Mouse (Mus musculus) liver, embryonic 14.5 days (tissue): ENCODE data around the gene Cdhr1. TPM values are rescaled to one million over a fixed set of nuclear protein-coding genes. Genes with fewer than 3 reads are reported as not detected.
A peak's percentile ranks its signal among the peaks of the same experiment; 100 is the strongest.

ENCODE experiments used
- ATAC-seq: fragments of 200-750 bp; cut with Nextera tagmentation; 2 replicates; pipeline ENCODE4 v1.8.0; 2017; ENCODE audit warnings: moderate number of reproducible peaks, mild to moderate bottlenecking, moderate library complexity; ENCODE audit not compliant: insufficient read depth
- DNase-seq, 3 experiments: peaks; one replicate each; pipeline ENCODE4 v3.0.0-alpha.2; 2012 to 2013; ENCODE audit warnings: low read depth in 3 of 3, low spot score in 3 of 3
- H3K27ac ChIP-seq: fragments of 300-500 bp; sonication (generic); 2 replicates; pipeline ENCODE4 v1.5.1; 2014; ENCODE audit warnings: moderate library complexity, mild to moderate bottlenecking, control low read depth, inconsistent platforms
- H3K27me3 ChIP-seq: fragments of 300-500 bp; sonication (generic); 2 replicates; pipeline ENCODE4 v1.6.1; 2014; ENCODE audit warnings: mild to moderate bottlenecking, low read length, moderate library complexity; ENCODE audit not compliant: control insufficient read depth, insufficient read depth
- H3K36me3 ChIP-seq: fragments of 300-500 bp; sonication (generic); replicated peaks from 2 replicates; pipeline ENCODE4 v1.6.1; 2014; ENCODE audit warnings: low read depth; ENCODE audit not compliant: control insufficient read depth, insufficient read depth
- H3K4me1 ChIP-seq, 2 experiments: fragments of 200-500 bp in 1 of 2; fragments of 300-500 bp in 1 of 2; sonication (generic) in 1 of 2; replicated peaks; 2 replicates each; pipeline ENCODE4 v1.6.1; 2012 to 2014; ENCODE audit warnings: antibody characterized with exemption in 1 of 2, inconsistent platforms in 1 of 2, low read length in 1 of 2; ENCODE audit not compliant: control insufficient read depth in 2 of 2, insufficient read depth in 2 of 2
- H3K4me2 ChIP-seq: fragments of 300-500 bp; sonication (generic); 2 replicates; pipeline ENCODE4 v1.6.1; 2014; ENCODE audit warnings: low read depth, mild to moderate bottlenecking, control low read depth, moderate library complexity
- H3K4me3 ChIP-seq, 2 experiments: fragments of 200-500 bp in 1 of 2; fragments of 300-500 bp in 1 of 2; sonication (generic) in 1 of 2; 2 replicates each; pipeline ENCODE4 v1.5.1; 2012 to 2014; ENCODE audit warnings: low read depth in 2 of 2, low read length in 2 of 2, mild to moderate bottlenecking in 2 of 2, control low read depth in 1 of 2, inconsistent platforms in 1 of 2, moderate library complexity in 1 of 2; ENCODE audit not compliant: insufficient read depth in 1 of 2
- H3K9ac ChIP-seq: fragments of 300-500 bp; sonication (generic); replicated peaks from 2 replicates; pipeline ENCODE4 v1.6.1; 2014; ENCODE audit warnings: mild to moderate bottlenecking, control low read depth, moderate library complexity
- H3K9me3 ChIP-seq: fragments of 300-500 bp; sonication (generic); 2 replicates; pipeline ENCODE4 v1.6.1; 2016; ENCODE audit warnings: low read length, mixed read lengths; ENCODE audit not compliant: control insufficient read depth
- CTCF ChIP-seq: IDR thresholded peaks from 2 replicates; pipeline ENCODE4 v1.5.1; 2016; ENCODE audit warnings: antibody characterized with exemption, low read depth, control low read depth
- EP300 ChIP-seq: IDR thresholded peaks from 2 replicates; pipeline ENCODE4 v1.6.1; 2016; ENCODE audit warnings: antibody characterized with exemption, low read depth
- WGBS: fragments of 180-500 bp; shearing (Covaris S2); extraction: QIAGEN DNeasy Blood & Tissue Kit; methylation state at CpG from one replicate; pipeline ENCODE4 v1.1.7; 2014; ENCODE audit not compliant: insufficient replicate concordance; 5-methylcytosine and 5-hydroxymethylcytosine counted together
- polyA plus RNA-seq, 2 experiments: library from polyadenylated mRNA; depleted of rRNA in 1 of 2; stranded (reverse) in 1 of 2; unstranded in 1 of 2; fragments of >200 nt; fragmentation: Nextera tagmentation in 1 of 2; extraction: Ambion mirVana in 1 of 2; gene quantifications; 2 replicates each; pipeline versions ENCODE4 v1.2.1 to v1.2.3; 2012 to 2014

Cdhr1 gene
- polyA plus RNA-seq, 2 experiments, result 0.02 TPM; not detected in 1

- Histone ChIP-seq H3K27me3 (no peaks in the 10 kb centered on the region), H3K36me3 (no peaks in the 10 kb centered on the region), H3K4me3 (no peak overlapping the region), H3K9me3 (no peaks in the 10 kb centered on the region), H3K9ac (no peak overlapping the region), H3K4me2 (no peak overlapping the region), H3K27ac (no peak overlapping the region), H3K4me1 (no peaks in the 10 kb centered on the region)
- no peak for TF ChIP-seq EP300
- no peak for TF ChIP-seq CTCF
- ATAC-seq (no peak), DNase-seq (no peak)
- 24% methylated on average over 4 of the region's 4 CpGs for WGBS
Measured at GRCm38 (mm10) chr14:37083755-37084154, 14.4 kb downstream of the Cdhr1 start.

- Histone ChIP-seq H3K36me3 (no peaks in the 10 kb centered on the region), H3K27ac (no peak overlapping the region), H3K4me2 (no peak overlapping the region), H3K27me3 (no peaks in the 10 kb centered on the region), H3K9me3 (no peaks in the 10 kb centered on the region), H3K4me1 (no peaks in the 10 kb centered on the region), H3K9ac (no peak overlapping the region), H3K4me3 (no peak overlapping the region)
- TF ChIP-seq CTCF (no peak), EP300 (no peak)
- DNase-seq, result no peak
- ATAC-seq, result no peak
- 59% methylated on average over 1 of the region's 1 CpGs for WGBS
Measured at GRCm38 (mm10) chr14:37080724-37081123, 17.4 kb downstream of the Cdhr1 start.

DNA sequence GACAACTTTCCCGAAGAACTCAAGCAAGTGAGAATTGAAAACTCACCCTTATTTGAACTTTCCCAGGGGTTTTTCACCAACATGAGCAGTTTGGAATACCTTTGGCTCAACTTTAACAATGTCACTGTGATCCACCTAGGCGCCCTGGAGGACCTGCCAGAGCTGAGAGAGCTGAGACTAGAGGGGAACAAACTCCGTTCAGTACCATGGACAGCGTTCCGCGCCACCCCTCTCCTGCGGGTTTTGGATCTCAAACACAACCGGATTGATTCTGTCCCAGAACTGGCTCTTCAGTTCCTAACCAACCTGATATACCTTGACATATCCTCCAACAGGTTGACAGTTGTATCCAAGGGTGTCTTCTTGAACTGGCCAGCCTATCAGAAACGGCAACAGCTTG is 29.6 kb downstream of the Cdhr1 start:
- Histone ChIP-seq H3K27me3 (no peaks in the 10 kb centered on the region), H3K27ac (no peak overlapping the region), H3K9me3 (no peaks in the 10 kb centered on the region), H3K4me2 (no peak overlapping the region), H3K4me1 (no peaks in the 10 kb centered on the region), H3K9ac (no peak overlapping the region), H3K4me3 (no peak overlapping the region), H3K36me3 (no peaks in the 10 kb centered on the region)
- DNase-seq, result peak; percentile 1 to 6 (median 2)
- no peak for TF ChIP-seq EP300
- TF ChIP-seq CTCF, result no peak
- ATAC-seq, result no peak
- 17% methylated on average over 9 of the region's 9 CpGs for WGBS

- 50% methylated on average over 5 of the region's 5 CpGs for WGBS
- H3K27me3 ChIP-seq, result no peaks in the 10 kb centered on the region
- TF ChIP-seq EP300 (no peak), CTCF (no peak)
Measured at GRCm38 (mm10) chr14:37067629-37068028, 30.5 kb downstream of the Cdhr1 start, which contains the start of gene Lrit2. Gene Lrit2 (plus strand): TSS chr14:37067929.

DNA sequence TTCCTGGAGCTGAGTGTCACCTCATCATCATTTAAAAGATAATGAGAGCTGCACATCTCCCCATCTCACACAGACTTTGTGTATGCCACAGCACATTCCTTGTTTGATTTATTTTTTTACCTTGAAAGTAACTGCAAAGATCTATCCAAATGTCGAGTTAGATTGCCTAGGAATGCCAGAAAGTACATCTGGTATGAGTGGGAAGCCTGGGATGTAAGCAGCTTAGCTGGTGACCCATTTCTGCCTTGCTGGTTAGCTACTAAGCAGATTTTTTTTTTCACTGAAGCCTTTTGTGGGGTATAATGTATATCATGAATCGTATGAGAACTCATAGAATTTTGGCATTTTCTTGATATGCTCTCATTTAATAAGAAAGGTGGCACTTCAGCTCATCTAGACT is 31.5 kb downstream of the Cdhr1 start:
- Histone ChIP-seq H3K9ac (no peak overlapping the region), H3K9me3 (no peaks in the 10 kb centered on the region), H3K27me3 (no peaks in the 10 kb centered on the region), H3K4me1 (no peaks in the 10 kb centered on the region), H3K27ac (no peak overlapping the region), H3K4me3 (no peak overlapping the region), H3K36me3 (no peaks in the 10 kb centered on the region), H3K4me2 (no peak overlapping the region)
- no peak for TF ChIP-seq EP300
- no peak for TF ChIP-seq CTCF
- DNase-seq, result no peak
- WGBS, result 41% methylated on average over 2 of the region's 2 CpGs
- ATAC-seq, result no peak

More at GRCm38 (mm10) chr14:37067629-37068028, 30.5 kb downstream of the Cdhr1 start, which contains the start of gene Lrit2:
- DNase-seq, result no peak
- Histone ChIP-seq H3K9ac (no peak within 1 kb of the TSS), H3K27ac (no peak within 1 kb of the TSS), H3K4me3 (no peak within 1 kb of the TSS), H3K4me1 (no peaks in the 10 kb centered on the region), H3K4me2 (no peak within 1 kb of the TSS), H3K9me3 (no peaks in the 10 kb centered on the region), H3K36me3 (no peaks in the 10 kb centered on the region)
- no peak for ATAC-seq

- ATAC-seq, result no peak
- H3K9me3 ChIP-seq, result no peaks in the 10 kb centered on the region
- WGBS, result 26% methylated on average over 2 of the region's 2 CpGs
- TF ChIP-seq EP300, result no peak
- TF ChIP-seq CTCF, result no peak
- no peak for DNase-seq
- no peak overlapping the region for H3K27ac ChIP-seq
- H3K36me3 ChIP-seq, result no peaks in the 10 kb centered on the region
- no peak overlapping the region for H3K9ac ChIP-seq
- H3K4me1 ChIP-seq, result no peaks in the 10 kb centered on the region
- no peak overlapping the region for H3K4me2 ChIP-seq
- H3K4me3 ChIP-seq, result no peak overlapping the region
- no peaks in the 10 kb centered on the region for H3K27me3 ChIP-seq
Measured at GRCm38 (mm10) chr14:37064849-37065248, 33.3 kb downstream of the Cdhr1 start.
